Mouse (Mus musculus): Measurements from ENCODE around the gene Csf2. TPM values are rescaled to one million over a fixed set of nuclear protein-coding genes. Genes with fewer than 3 reads are reported as not detected.
A peak's percentile ranks its signal among the peaks of the same experiment; 100 is the strongest.
"Not testable (repeated sequence)": the region's sequence is repeated elsewhere in the genome, so short reads cannot be mapped to it uniquely, and the experiment has no call there.

Csf2 gene
- not detected in 2 replicates for polyA plus RNA-seq (2015; fragmentation: Nextera tagmentation; extraction: Ambion mirVana)

DNA sequence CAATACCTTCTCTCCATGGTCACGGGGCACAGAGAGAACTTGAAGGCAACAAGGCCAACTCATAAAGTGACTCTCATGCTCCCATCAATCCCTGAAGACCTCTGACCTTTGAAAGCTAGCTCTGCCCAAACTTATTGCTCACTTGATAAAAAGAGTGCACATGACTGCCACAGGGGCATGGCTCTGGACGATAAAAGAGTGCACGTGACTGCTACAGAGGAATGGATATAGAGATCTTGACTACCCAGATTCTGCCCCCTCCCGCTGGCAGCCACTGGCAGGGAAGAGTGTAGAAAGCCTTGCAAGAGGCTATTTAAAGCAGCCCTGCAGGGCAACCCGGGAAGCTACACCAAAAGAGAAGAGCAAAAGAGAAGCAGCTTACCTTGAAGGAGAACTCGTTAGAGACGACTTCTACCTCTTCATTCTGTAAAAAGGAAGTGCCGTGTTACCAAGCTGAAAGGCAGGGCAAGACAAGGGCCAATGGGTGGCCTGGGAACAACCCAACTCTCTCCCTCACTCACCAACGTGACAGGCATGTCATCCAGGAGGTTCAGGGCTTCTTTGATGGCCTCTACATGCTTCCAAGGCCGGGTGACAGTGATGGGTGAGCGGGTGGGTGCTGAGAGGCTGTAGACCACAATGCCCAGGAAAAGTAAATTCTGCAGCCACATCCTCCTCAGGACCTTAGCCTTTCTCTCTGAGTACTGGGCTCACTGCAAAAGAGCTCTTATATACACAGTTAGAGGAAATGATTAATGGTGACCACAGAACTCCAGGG is at the start of gene Csf2:
TSS of gene Csf2 (minus strand) at position 728 of the 778 bp plus-strand sequence.
- Histone ChIP-seq H3K36me3 (no peaks in the 10 kb centered on the region), H3K9me3 (replicated peaks) (no peaks in the 10 kb centered on the region), H3K4me1 (replicated peaks) (peaks cover 12% of the 10 kb centered on the region; the same call in 1 of the 2 replicates), H3K9ac (no peak within 1 kb of the TSS), H3K27ac (no peak within 1 kb of the TSS), H3K4me2 (no peak within 1 kb of the TSS), H3K27me3 (no peaks in the 10 kb centered on the region), H3K4me3 (no peak within 1 kb of the TSS)
- ATAC-seq (replicated peaks; ENCODE audit: insufficient number of reproducible peaks, insufficient read depth, low FRiP score, low read depth), result 0 out of 2 replicates have a peak, but pooled peaks have one; percentile 32
- 42% methylated on average over 11 of the region's 11 CpGs for WGBS

DNA sequence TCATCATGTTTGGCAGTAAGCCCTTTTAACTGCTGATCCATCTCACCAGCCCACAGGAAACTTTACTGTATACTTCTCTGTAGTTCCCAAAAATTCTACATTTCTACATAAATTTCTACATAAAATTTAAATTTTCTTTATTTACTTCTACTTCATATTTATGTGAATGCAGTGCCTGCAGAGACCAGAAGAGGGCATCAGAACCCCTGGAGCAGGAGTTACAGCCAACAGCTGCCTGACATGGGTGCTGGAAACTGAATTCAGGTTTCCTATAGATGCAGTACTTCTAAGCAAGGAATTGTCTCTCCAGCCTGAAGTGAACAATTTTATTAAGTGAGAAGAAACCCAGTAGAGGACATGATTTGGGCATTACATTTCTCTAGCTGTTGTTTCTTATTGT is 49.3 kb upstream of the Csf2 start:
- Histone ChIP-seq H3K9me3 (replicated peaks) (no peaks in the 10 kb centered on the region), H3K4me3 (no peak overlapping the region), H3K9ac (no peak overlapping the region), H3K27ac (no peak overlapping the region), H3K4me1 (replicated peaks) (peaks cover 2% of the 10 kb centered on the region), H3K27me3 (peaks cover 12% of the 10 kb centered on the region), H3K4me2 (no peak overlapping the region), H3K36me3 (no peaks in the 10 kb centered on the region)
- no peak for ATAC-seq (replicated peaks; ENCODE audit: insufficient number of reproducible peaks, insufficient read depth, low FRiP score, low read depth)

DNA sequence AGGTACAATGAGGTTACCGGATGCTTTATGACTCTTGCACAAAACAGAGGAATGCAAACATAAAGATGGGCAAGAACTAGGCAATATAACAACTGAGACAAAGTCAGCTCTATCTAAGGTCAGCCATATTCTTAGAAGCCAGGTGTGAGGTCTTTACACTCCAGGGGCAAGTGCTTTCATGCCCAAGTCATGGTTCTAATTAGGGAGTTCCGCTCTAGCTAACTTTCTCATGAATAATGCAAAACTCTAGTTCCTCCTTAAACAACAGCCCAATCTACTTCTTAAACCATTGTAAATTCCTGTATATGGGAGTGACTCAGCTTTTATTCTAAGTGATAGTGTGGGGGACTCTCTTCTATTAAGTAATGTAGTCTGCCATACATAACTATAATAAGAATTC is 48.0 kb upstream of the Csf2 start:
- ATAC-seq (replicated peaks; ENCODE audit: insufficient number of reproducible peaks, insufficient read depth, low FRiP score, low read depth); H3K4me1 ChIP-seq (replicated peaks); H3K27ac ChIP-seq; H3K36me3 ChIP-seq; H3K4me2 ChIP-seq; H3K4me3 ChIP-seq; H3K27me3 ChIP-seq; H3K9me3 ChIP-seq (replicated peaks); H3K9ac ChIP-seq: not testable (repeated sequence)
- 83% methylated on average over 2 of the region's 2 CpGs for WGBS

DNA sequence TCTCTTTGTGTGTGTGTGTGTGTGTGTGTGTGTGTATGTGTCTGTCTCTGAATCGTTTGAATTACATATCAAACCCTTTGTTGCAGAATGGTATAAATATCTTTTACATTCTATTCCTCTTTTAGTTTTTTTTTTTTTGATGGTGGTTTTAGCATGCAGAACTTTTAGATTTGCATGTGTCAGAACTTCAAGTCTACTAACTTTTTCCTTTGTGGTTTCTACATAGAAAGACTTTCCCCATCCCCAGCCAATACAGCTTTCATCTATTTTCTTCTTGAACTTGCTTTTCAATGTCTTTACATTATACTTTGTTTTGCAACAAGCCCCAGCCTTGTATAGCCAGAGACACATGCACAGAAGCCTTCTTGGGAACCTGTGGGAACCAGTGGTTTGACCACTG is 47.3 kb upstream of the Csf2 start:
- Histone ChIP-seq H3K27me3 (no peaks in the 10 kb centered on the region), H3K4me3 (no peak overlapping the region), H3K9ac (no peak overlapping the region), H3K4me2 (no peak overlapping the region), H3K36me3 (no peaks in the 10 kb centered on the region), H3K4me1 (replicated peaks) (no peaks in the 10 kb centered on the region), H3K27ac (no peak overlapping the region), H3K9me3 (replicated peaks) (no peaks in the 10 kb centered on the region)
- 71% methylated on average over 1 of the region's 1 CpGs for WGBS
- no peak for ATAC-seq (replicated peaks; ENCODE audit: insufficient number of reproducible peaks, insufficient read depth, low FRiP score, low read depth)

DNA sequence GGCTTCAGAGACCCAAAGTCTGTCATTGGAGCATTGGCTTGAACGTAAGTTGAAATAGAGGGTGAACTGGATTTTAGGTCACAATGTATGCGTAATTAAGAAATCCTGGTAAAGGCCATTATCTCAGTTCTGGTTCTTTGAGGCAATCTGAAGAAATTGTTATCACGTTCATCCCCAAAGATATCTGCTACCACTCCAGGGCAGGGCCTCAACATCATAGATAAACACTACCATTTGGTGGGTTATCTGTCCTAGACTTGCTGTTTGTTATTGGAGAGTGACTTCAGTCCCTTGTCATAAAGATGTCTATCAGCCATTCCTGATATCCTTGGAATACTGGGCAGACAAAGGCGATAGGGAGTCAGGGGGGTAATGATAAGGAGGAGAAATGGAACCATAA is 46.5 kb upstream of the Csf2 start:
- no peak overlapping the region for H3K4me3 ChIP-seq
- no peak overlapping the region for H3K9ac ChIP-seq
- H3K36me3 ChIP-seq, result no peaks in the 10 kb centered on the region
- H3K27ac ChIP-seq, result no peak overlapping the region
- no peak overlapping the region for H3K4me2 ChIP-seq
- H3K9me3 ChIP-seq (replicated peaks), result no peaks in the 10 kb centered on the region
- WGBS, result 73% methylated on average over 4 of the region's 4 CpGs
- H3K27me3 ChIP-seq, result no peaks in the 10 kb centered on the region
- no peak for ATAC-seq (replicated peaks; ENCODE audit: insufficient number of reproducible peaks, insufficient read depth, low FRiP score, low read depth)
- no peaks in the 10 kb centered on the region for H3K4me1 ChIP-seq (replicated peaks)

DNA sequence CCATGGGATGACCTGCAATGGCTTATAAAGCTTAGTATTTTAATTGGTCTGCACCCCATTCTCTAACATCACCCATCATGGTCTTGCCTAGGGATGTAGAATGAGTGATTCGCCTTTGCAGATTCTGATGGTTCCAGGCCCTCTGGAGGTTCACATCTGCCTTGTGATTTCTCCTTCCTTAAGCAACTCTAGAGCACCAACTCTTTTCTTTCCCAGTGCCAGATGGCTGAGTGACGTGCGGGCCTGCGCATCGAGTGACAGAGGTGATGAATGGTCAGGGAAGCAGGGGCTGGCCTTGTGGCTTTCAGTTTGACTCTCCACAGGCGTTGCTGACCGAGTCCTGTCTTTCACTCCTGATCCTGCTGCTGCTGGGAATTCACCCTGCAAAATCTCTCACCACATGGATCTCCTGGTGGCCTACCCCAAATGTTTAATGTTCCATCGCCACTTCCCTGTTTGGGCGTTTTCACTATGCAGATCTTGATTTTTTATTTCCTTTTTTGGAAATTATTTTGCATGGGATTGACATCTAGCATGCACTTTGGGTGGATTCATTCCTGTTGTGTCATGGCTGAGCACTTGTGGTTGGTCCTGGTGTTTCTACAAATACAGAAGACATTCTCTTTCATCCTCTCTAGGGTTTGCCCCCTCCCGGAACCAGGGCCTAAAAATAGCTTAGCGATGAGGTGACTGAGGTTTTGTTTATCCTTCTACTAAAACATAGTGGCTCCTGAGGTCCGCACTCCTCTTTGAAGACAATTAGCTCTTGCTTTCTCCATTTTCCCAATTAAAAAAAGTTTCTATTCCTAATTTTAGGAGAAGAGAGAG is 44.7 kb upstream of the Csf2 start:
- Histone ChIP-seq H3K36me3 (no peaks in the 10 kb centered on the region), H3K4me2 (no peak overlapping the region), H3K9me3 (replicated peaks) (no peaks in the 10 kb centered on the region), H3K4me1 (replicated peaks) (no peaks in the 10 kb centered on the region), H3K4me3 (no peak overlapping the region), H3K27ac (no peak overlapping the region), H3K27me3 (no peaks in the 10 kb centered on the region), H3K9ac (no peak overlapping the region)
- 57% methylated on average over 12 of the region's 12 CpGs for WGBS
- ATAC-seq (replicated peaks; ENCODE audit: insufficient number of reproducible peaks, insufficient read depth, low FRiP score, low read depth), result no peak

DNA sequence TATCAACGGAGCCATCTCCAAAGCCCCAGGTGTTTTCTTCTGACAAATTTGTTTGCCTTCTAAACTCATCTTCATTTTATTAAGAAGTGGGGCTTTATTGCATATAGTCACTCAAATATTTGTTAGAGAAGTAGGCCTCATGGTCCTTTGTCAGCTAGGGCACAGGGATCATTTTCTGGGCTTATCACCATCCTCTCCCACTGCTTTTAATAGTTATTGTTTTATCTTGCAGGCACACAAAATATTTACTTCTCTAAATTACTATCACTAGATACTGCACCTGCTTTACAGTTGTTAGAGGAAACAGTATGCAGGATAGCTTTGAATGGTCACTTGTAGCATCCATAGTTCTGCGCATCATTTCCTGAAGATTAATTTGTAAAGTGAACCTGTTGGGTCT is 42.7 kb upstream of the Csf2 start:
- H3K4me1 ChIP-seq (replicated peaks), result no peaks in the 10 kb centered on the region
- no peaks in the 10 kb centered on the region for H3K9me3 ChIP-seq (replicated peaks)
- 85% methylated on average over 2 of the region's 2 CpGs for WGBS

DNA sequence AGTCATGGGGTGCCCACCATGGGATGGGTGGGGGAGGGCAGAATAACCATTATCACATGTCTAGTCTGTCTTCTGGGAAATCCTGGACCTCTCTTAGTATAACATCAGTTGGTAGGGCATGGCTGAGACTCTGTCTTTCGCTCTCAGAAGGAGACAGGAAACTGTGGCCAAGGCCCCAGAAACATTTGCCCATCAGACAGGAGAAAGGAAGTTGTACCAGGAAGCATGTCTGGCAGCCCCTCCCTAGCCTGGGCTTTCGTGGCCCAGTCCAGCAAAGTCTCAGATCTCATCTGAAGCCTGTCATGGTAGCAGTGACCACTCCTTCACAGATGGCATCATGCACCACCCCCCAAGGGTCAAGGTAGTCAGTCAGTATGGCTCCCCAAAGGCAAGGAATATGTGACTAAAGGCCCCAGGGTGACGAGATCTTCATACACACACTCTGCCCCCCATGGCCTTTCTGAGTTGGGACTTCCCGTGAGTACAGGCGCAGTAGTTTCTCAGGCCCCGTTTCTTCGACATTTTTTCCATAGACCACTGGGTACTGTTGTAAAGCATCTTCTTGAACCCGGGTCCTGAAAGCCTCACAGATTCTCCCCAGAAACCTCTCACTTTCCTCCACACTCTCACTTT is 38.5 kb upstream of the Csf2 start:
- 81% methylated on average over 8 of the region's 8 CpGs for WGBS
- H3K9me3 ChIP-seq (replicated peaks), result no peaks in the 10 kb centered on the region
- H3K9ac ChIP-seq, result no peak overlapping the region
- no peak overlapping the region for H3K27ac ChIP-seq
- H3K27me3 ChIP-seq, result no peaks in the 10 kb centered on the region
- no peak overlapping the region for H3K4me3 ChIP-seq
- no peaks in the 10 kb centered on the region for H3K4me1 ChIP-seq (replicated peaks)
- ATAC-seq (replicated peaks; ENCODE audit: insufficient number of reproducible peaks, insufficient read depth, low FRiP score, low read depth), result no peak
- no peak overlapping the region for H3K4me2 ChIP-seq
- H3K36me3 ChIP-seq, result no peaks in the 10 kb centered on the region

More for the DNA sequence above, 42.7 kb upstream of the Csf2 start:
- Histone ChIP-seq H3K9ac (no peak overlapping the region), H3K27me3 (no peaks in the 10 kb centered on the region), H3K36me3 (no peaks in the 10 kb centered on the region), H3K4me3 (no peak overlapping the region), H3K27ac (no peak overlapping the region), H3K4me2 (no peak overlapping the region)
- no peak for ATAC-seq (replicated peaks; ENCODE audit: insufficient number of reproducible peaks, insufficient read depth, low FRiP score, low read depth)

DNA sequence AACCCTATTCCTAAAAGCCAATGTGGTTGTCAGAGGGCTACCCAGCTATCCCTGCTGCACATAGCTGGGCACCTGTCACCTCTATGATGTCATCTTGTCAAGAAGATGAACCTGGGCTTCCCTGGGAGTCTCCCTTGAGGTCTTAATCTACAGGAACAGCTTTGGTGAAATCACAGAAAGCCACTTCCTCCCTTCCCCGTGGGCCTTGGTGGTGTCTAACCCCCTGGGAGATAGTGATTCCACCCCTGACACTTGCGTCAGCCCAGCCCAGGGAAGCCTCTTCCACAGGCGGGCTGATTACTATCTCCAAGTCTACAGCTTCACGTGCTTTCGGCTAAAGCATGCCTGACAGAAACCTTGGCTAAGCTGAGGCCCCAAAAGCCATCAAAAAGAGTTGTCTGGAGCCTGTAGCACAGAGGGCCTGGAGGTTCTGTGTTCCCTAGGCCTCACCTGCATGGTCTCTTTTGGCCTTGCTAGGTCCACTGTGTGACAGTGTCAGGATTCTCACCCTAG is 22.0 kb upstream of the Csf2 start:
- no peak overlapping the region for H3K27ac ChIP-seq
- H3K4me1 ChIP-seq (replicated peaks), result no peaks in the 10 kb centered on the region
- ATAC-seq (replicated peaks; ENCODE audit: insufficient number of reproducible peaks, insufficient read depth, low FRiP score, low read depth), result no peak
- H3K9ac ChIP-seq, result no peak overlapping the region
- no peak overlapping the region for H3K4me3 ChIP-seq
- no peaks in the 10 kb centered on the region for H3K36me3 ChIP-seq
- 55% methylated on average over 5 of the region's 5 CpGs for WGBS
- H3K27me3 ChIP-seq, result no peaks in the 10 kb centered on the region
- H3K4me2 ChIP-seq, result no peak overlapping the region
- no peaks in the 10 kb centered on the region for H3K9me3 ChIP-seq (replicated peaks)

DNA sequence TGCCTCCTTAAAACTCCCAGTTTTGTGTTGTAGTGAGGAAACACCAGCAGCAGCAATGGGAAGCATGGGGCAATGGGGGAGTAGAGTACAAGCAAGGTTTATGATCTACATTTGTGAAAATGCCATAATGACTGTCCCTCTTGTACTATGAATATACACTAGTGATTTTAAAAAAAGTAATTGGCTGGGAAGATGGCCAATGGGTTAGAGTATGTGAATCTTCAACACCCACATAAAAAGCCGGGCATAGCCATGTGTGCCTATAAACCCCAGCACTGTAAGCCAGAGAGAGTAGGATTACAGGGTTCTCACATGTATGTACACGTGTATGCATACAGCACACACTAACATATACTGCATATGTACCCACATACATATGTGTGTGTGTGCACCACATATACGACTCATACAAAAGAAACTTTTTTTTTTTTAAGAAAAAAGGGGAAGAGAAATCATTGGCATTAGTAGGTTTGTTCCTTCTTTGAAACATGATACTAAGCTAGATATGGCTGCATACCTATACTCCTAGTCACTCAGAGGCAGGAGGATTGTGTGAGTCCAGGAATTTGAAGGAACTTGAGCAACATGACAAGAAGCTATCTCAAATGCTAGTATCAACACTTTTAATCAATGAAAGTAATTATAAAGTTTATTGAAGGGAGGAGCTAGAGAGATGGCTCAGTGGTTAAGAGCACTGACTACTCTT is 19.9 kb upstream of the Csf2 start:
- no peaks in the 10 kb centered on the region for H3K27me3 ChIP-seq
- H3K27ac ChIP-seq, result no peak overlapping the region
- WGBS, result 70% methylated on average over 3 of the region's 3 CpGs
- H3K9ac ChIP-seq, result no peak overlapping the region
- H3K36me3 ChIP-seq, result no peaks in the 10 kb centered on the region
- no peak overlapping the region for H3K4me2 ChIP-seq
- H3K4me3 ChIP-seq, result no peak overlapping the region
- ATAC-seq (replicated peaks; ENCODE audit: insufficient number of reproducible peaks, insufficient read depth, low FRiP score, low read depth), result no peak
- H3K9me3 ChIP-seq (replicated peaks), result no peaks in the 10 kb centered on the region
- no peaks in the 10 kb centered on the region for H3K4me1 ChIP-seq (replicated peaks)

DNA sequence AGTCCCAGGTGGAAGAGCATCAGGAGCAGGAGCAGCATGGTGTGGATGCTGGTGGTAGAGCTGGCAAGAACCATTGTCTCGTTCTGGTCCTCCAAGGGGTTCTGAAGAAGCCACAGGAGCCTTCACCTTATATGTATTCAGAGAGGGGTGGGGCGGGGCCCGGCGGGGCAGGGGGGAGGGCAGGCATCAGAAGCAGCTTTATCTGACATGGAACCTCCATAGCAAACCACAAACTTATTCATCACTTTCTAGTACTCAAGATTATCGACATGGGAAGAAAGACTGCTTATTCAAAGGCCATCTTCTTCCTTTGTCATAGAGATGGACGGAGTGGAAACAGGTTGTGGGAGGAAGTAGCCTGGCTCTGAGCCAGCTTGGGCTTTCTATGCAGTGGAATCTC is 17.7 kb upstream of the Csf2 start, which contains the start of gene Il3:
TSS of gene Il3 (minus strand) at position 101 of the 400 bp plus-strand sequence.
- no peaks in the 10 kb centered on the region for H3K36me3 ChIP-seq
- H3K4me2 ChIP-seq, result no peak within 1 kb of the TSS
- no peak within 1 kb of the TSS for H3K4me3 ChIP-seq
- no peak within 1 kb of the TSS for H3K9ac ChIP-seq
- 77% methylated on average over 6 of the region's 6 CpGs for WGBS
- H3K4me1 ChIP-seq (replicated peaks), result no peaks in the 10 kb centered on the region
- ATAC-seq (replicated peaks; ENCODE audit: insufficient number of reproducible peaks, insufficient read depth, low FRiP score, low read depth), result no peak
- H3K27me3 ChIP-seq, result no peaks in the 10 kb centered on the region
- H3K9me3 ChIP-seq (replicated peaks), result no peaks in the 10 kb centered on the region
- no peak within 1 kb of the TSS for H3K27ac ChIP-seq

Measured in heart, embryonic 15.5 days (tissue).